Mouse (Mus musculus) left cerebral cortex, postnatal 10 days (tissue): Measurements from ENCODE around the gene Ccdc154. TPM values are rescaled to one million over a fixed set of nuclear protein-coding genes. Genes with fewer than 3 reads are reported as not detected.

Experiments
- total RNA-seq, 2 experiments: library from RNA; stranded (reverse); gene quantifications; 2 replicates each; pipeline ENCODE4 v1.2.3; 2021

Ccdc154 gene
- total RNA-seq, 2 experiments from 2014 or later: not detected

Other genes with a start within 250 kb of the Ccdc154 start
- gene Mapk8ip3, start 225.5 kb upstream of the Ccdc154 start, total RNA-seq: 100 to 1,000 TPM; 288 to 297 TPM
- 10 to 100 TPM; 11.9 to 13.1 TPM for gene Jpt2, start 201.8 kb upstream of the Ccdc154 start, total RNA-seq
- 10 to 100 TPM; 24.0 to 25.0 TPM for gene Cramp1l, start 146.7 kb upstream of the Ccdc154 start, total RNA-seq
- gene Ift140, start 146.4 kb upstream of the Ccdc154 start, total RNA-seq: 10 to 100 TPM; 25.4 to 28.9 TPM
- gene Tmem204, start 78.9 kb upstream of the Ccdc154 start, total RNA-seq: 1 to 10 TPM; 7.2 to 7.8 TPM
- gene Telo2, start 46.5 kb upstream of the Ccdc154 start, total RNA-seq: 10 to 100 TPM; 35.4 to 41.1 TPM
- 1 to 10 TPM; 2.0 to 2.3 TPM for gene Ptx4, start 41.7 kb upstream of the Ccdc154 start, total RNA-seq
- gene Clcn7, start 29.1 kb upstream of the Ccdc154 start, total RNA-seq: 10 to 100 TPM; 44.6 to 44.9 TPM
- gene Gm38655, start 13.0 kb downstream of the Ccdc154 start, total RNA-seq: not detected
- gene BC003965, start 22.1 kb downstream of the Ccdc154 start, total RNA-seq: 10 to 100 TPM; 17.6 to 17.9 TPM
- gene Unkl, start 25.9 kb downstream of the Ccdc154 start, total RNA-seq: 10 to 100 TPM; 31.8 to 32.3 TPM
- gene Gnptg, start 77.7 kb downstream of the Ccdc154 start, total RNA-seq: 10 to 100 TPM; 60.4 to 67.4 TPM
- 10 to 100 TPM; 28.6 to 30.3 TPM for gene Tsr3, start 77.7 kb downstream of the Ccdc154 start, total RNA-seq
- 10 to 100 TPM; 17.4 to 35.0 TPM for gene Baiap3, start 93.9 kb downstream of the Ccdc154 start, total RNA-seq
- 100 to 1,000 TPM; 225 to 230 TPM for gene Ube2i, start 112.2 kb downstream of the Ccdc154 start, total RNA-seq
- gene Prss34, start 135.9 kb downstream of the Ccdc154 start, total RNA-seq: not detected
- gene Prss28, start 146.2 kb downstream of the Ccdc154 start, total RNA-seq: not detected
- not detected for gene Prss29, start 156.2 kb downstream of the Ccdc154 start, total RNA-seq
- gene Tpsab1, start 183.1 kb downstream of the Ccdc154 start, total RNA-seq: not detected
- under 1 TPM; 0.54 to 0.77 TPM for gene Tpsb2, start 203.8 kb downstream of the Ccdc154 start, total RNA-seq
- gene Tpsg1, start 206.8 kb downstream of the Ccdc154 start, total RNA-seq: not detected